Mouse (Mus musculus) left cerebral cortex, postnatal 36 days (tissue): ENCODE data around the gene Smc5. TPM values are rescaled to one million over a fixed set of nuclear protein-coding genes. Genes with fewer than 3 reads are reported as not detected.

ENCODE experiments used
- DNase-seq, 2 experiments: peaks; one replicate each; pipeline ENCODE4 v3.0.0; 2021 to 2022; ENCODE audit warnings: low spot score in 2 of 2, mixed read lengths in 1 of 2
- intact Hi-C: fragments of 180-260 bp; cut with DNase I; formaldehyde crosslinking; loops from one replicate; pipeline ENCODE4 v1.15.1; 2025
- total RNA-seq, 2 experiments: library from RNA; stranded (reverse); gene quantifications; 2 replicates each; pipeline ENCODE4 v1.2.3; 2021

The Smc5 gene
- total RNA-seq, 2 experiments from 2014 or later: 23.0 to 45.1 TPM

DNA sequence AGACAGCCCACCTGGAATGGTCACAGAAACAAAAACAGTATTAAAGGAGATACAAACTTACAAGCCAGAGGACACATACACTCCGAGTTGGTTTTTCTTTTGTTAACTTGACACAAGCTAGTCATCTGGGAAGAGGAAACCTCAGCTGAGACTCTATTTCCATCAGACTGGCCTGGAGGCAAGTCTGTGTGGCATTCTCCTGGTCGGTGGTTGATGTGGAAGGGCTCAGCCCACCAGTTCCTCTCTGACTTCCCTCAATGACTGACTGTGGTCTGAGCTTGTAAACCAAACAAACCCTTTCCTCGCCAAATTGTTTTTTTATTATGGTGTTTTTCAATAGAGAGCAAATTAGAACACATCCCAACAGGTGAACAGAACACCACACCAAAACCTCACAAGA, 80.6 kb downstream of the Smc5 start:
- no peak for DNase-seq
- intact Hi-C loops: no loop called here

DNA sequence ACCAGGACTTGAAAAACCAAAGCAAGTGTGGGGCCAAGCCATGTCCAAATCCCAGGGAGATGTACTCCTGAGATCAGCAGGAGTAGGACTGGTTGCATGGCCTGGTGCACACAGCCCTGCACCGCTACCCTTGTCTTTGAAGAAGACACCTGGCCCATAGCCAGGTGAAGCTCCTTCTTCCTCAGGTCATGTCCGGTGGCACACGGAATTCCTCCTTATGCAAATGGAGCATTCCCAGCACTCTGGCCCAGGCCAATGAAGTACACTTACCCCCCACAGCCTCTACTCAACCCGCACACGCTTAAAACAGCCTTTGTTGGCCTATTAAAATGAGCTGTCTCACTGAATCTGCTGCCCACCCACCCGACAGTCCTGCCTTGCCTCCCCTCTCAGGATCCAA, 82.2 kb downstream of the Smc5 start:
- no peak for DNase-seq
- intact Hi-C loops: no loop called here

DNA sequence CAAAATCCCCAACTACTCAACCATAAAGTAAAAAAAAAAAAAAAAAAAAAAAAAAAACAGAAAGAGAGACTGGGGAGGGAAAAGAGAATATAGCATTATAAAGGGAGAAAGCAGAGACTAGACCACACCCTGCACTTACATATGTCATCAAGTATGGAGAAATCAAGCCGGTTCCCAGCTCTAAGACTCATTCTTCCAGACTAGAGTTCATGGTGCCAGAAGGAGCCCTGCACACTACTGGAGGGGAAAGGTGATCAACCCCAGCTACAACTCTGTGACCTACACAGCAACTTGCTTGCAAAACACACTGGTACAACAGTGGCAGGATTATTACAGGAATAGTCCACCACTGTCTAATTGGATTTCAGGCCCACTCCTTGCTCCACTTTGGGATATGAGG, 84.0 kb downstream of the Smc5 start:
- intact Hi-C loops: no loop called here
- DNase-seq: no peak

DNA sequence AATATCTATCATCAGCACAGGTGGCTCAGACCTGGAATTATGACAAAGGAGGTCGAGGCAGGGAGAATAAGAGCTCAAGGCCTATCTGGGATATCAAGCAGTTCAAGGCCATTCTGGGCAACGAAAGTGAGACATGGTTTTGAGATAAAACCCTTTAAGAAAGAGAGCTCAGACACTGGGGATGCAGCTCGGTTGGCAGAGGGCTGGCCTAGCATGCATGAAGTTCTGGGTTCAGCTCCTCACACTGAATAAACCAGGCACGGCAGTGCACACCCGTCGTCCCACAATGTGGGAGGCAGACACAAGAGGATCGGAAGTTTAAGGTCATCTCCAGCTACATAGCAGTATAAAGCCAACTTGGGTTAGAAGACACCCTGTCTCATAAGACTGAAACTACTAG, 84.7 kb downstream of the Smc5 start:
- DNase-seq: no peak

DNA sequence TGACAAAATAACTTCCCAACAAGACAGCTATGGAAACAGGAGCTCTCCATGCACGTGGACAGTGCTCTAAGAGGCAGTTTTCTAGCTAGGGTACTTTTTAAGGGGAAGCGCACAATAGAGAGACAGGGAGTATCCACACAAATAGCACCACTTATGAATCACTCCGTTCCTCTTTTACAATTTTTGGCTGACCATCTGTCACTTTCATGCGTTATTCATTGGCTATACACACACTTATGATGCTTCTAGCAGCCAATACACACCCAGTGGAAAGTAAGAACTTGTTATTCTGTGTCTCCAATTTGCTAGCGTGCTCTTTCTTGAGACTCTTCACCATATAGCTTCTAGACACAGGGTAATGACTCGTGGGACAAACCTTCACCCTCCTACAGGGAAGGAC, 86.0 kb downstream of the Smc5 start:
- no peak for DNase-seq
- intact Hi-C loops: no loop called here

More for the DNA sequence above, 84.7 kb downstream of the Smc5 start:
- intact Hi-C loops: no loop called here

DNA sequence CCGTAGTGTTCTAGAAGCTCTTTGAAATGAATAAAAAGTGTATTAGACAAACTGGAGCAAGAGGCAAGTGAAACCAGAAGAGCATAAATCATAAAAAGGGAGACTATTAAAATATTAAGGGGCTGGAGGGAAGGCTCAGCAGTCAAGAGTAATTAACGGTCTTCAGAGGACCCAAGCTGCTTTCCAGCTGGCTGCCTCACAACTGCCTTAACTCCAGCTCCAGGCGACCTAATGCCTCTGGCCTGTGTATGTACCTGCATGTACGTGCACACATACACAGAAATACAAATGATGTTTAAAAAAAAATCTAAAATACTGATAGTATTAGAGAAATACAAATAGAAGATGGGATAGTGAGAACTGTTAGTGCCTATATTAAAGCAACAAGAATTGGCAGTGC, 89.6 kb downstream of the Smc5 start:
- DNase-seq: no peak
- intact Hi-C loops: no loop called here

DNA sequence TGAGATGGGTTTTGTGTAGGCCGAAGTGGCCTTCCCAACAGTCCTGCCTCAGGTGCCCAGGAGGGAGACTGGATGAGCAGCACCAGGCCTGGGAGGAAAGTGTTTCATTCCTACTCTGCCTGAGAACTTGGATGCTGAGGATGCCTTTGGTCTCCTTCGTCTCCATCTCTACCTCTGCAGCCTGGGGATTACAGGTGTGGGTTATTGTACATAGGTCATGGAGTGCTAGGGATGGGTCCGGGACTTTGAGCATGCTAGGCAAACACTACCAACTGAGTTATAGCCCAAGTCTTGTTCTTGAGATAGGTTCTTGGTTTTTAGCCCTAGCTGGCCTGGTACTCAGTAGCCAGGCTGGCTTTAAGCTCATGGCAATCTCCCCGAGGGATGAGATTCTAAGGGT, 90.2 kb downstream of the Smc5 start:
- intact Hi-C loops: no loop called here
- DNase-seq: no peak

DNA sequence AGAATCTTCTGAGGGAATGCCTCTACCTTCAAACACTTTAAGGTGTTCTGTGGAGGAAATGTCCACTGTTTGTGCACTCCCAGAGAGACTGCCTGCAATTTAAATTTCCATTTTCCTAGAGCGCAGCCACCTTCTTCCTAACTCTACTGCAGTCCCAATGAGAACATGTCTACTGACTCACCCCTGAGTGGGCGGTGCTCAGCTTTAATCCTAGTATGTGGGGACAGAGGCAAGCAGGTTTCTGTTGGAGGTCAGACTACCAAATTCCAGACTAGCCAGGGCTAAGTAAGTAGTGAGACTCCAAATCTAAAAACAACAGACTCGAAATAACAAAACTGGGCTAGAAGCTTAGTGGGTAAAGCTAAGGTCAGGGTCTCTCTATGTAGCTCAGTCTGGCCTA, 95.2 kb downstream of the Smc5 start:
- DNase-seq: no peak
- intact Hi-C loops: no loop called here

DNA sequence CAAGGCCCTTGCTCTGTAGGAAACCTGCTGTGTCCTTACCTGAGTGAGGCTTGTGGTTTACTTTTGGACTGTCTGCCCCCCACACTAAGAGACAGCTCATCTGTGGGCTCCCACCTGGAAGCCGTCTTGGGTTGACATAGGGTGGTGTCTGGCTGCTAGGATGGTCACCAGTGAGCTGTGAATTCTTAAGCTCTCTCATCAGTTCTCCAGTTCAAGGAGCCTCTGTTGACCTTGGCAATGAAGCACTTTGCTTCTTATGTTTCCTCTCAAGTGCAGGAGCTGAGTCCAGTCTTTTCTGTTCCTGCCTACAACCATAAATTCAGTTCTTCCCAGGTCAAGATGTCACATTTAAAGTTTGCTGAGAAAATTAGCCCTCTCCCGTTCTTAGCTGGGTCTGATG, 98.2 kb downstream of the Smc5 start:
- no peak for DNase-seq
- intact Hi-C loops: no loop called here

DNA sequence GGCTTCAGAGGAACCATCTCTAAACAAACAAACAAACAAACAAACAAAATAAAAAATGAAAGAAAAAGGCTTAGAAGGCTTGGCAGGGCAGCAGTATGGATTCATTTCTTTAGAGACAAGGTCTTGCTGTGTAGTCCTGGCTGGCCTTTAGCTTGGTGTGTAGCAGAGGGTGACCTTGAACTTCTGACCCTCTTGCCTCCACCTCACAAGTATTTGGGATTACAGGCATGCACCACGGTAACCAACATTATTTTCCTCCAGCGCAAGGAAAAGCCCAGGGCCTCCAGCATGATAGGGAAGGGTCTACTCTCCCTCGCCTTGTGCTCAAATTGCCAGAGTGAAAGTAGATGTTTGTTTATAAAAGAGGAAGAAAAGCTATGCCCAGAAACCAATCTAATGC, 98.6 kb downstream of the Smc5 start:
- no peak for DNase-seq
- intact Hi-C loops: no loop called here

DNA sequence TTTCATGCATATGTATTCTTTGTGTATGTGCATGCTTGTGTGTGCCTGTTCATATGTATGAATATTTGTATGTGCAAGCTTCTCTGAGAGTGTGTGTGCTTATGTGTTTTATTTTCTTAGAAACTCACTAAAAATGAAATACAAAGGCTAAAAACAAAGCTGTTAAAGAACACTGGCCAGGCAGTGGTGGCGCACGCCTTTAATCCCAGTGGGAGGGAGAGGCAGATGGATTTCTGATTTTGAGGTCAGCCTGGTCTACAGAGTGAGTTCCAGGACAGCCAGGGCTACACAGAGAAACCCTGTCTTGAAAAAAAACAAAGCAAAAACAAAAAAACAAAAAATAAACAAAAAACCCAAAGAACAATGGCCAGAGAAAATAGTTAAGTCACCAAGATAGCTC, 102.6 kb downstream of the Smc5 start:
- no peak for DNase-seq
- intact Hi-C loops: no loop called here

DNA sequence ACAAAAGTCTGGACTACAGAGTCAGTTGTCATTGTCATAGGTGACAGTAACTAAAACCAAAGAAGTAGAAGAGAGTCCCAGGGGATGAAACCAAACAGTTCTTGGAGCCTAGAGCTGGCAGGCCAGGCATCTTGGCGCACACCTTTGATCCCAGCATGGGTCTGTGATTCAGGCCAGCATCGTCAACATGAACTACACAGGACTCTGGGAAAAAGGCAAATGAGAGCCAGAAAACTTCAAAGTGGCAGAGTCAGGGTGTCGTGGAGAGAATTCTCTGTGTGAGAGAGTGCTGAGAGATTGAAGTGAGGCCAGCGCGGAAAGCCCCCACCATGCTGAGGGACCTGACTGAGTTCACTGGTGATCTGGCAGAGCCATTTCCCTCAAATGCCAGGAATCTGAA, 103.2 kb downstream of the Smc5 start:
- intact Hi-C loops: no loop called here
- DNase-seq: no peak

DNA sequence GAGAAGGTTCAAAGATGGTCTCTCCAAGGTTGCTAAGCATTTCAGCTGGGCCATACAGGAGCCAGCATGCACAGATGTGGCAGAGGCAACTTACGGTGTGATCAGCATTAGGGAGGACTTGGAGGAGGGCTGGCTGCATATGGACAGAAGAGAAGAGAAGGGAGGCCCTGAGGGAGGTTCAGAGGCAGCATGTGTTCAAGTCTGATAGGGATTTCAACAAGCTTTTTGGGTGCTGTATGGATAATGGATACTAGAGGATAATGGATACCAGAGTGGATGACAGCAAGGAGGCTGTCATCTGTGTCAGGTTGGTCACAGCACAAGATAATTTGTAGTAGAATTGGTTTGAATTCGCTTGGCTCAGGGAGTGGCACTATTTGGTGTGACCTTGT, 104.0 kb downstream of the Smc5 start:
- DNase-seq: no peak
- intact Hi-C loops: no loop called here

DNA sequence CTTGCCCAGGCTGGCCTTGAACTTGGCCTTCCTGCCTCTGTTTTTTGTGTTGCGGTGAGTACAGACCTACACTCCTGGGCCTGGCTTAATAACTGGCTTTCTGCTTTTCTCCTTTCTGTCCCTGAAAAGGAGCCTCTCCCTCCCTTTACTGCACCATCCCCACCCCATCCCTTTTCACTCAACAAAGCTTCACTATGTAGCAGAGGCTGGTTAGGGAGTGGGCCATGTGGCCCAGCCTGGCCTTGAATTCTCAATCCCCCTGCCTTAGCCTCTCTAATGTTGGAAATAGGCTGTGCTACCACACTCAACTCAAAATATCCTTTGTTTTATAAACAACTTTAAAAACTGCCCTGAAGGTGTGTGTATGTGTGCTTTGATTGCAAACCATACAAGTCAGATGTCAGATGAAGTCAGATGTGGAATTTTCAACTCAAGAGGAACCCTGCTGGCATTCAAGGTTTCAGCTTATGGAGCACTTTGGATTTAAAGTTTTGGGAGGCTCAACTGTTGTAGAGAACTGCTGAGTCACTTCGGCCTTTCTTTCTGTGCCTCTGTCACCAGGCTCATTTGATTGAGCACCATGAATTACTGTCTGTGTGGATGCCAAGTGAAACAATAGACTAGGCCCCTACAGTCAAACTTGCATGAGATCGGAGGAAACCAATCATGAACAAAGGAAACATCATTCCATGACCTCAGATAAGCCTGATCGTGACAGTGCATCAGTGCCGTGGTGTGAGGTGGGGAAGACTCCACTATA, 104.6 kb downstream of the Smc5 start:
- DNase-seq: no peak
- intact Hi-C loops: no loop called here

DNA sequence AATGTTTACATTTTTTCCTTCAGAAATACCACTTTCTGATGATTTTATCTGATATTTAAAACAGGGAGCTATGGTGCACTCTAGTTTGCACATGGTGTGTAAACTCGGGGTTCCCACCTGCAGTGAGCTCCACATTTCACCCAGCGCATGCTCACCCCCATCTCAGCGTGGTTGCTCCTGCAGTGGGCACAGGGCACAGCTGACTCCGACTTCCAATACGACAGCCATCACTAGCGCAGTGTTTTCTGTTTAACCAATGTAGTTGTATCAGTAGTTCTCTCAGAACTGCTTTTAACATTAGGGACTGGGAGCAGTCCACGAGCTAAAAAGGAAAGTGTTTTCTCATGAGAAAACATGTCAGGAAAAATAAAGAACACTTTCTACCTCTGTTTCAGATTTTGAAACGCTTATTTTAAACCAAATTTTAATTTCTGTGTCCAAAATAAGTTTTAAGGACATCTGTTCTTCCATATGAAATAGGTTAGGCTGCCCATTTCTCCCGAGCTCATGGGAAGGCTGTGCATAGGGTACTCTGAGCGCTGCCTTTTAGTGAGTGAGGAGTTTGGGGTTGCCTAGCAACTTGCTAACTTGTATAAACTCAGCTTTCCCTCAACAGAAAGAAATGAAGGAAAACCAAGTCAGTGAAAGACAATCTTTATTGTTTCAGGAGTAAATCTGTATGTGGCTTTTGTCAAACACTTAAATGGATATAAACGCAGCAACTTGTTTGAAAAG, 107.0 kb downstream of the Smc5 start:
- intact Hi-C loops: no loop called here
- no peak for DNase-seq

DNA sequence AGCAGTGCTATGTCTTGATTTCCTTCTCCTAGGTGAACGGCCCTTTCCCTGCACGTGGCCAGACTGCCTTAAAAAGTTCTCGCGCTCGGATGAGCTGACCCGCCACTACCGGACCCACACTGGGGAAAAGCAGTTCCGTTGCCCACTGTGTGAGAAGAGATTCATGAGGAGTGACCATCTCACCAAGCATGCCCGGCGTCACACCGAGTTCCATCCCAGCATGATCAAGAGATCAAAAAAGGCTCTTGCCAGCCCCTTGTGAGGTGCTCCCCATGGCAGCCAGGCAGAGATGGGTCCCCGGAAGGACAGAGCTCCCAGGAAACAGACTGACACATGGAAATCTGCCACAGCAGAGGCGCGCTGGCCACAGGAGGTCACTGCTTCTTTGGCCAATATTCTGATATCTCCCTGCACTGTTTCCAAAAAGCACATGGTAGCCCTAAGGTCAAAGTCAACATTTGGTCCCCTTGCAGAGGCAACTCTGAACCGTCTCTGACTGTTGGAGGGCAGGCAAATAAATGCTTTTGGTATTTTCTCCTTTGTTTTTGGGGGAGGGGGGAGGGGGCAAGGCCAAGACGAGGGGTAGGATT, 109.0 kb downstream of the Smc5 start:
- intact Hi-C loops: no loop called here
- DNase-seq: no peak

DNA sequence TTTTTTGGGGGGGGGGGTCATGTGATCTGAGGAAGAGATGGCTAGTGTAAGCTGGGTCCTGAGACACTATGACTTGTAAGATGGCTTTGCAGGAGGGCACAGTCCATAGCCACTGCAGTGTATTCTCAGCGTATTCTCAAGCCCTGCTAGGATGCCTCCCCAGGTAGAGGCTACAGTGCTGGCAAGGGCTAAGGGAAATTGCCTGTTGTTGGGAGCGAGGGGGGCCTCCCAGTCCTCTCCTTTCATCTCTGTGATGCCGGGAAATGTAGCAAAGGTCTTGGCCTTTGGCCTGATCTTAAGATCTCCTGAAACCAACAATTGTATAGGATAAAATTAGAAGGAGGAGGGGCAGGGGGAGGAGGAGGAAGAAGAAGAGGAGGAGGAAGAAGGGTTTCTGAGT, 110.3 kb downstream of the Smc5 start:
- intact Hi-C loops: no loop called here
- peak in 1 of 2 experiments; percentile 3 for DNase-seq

DNA sequence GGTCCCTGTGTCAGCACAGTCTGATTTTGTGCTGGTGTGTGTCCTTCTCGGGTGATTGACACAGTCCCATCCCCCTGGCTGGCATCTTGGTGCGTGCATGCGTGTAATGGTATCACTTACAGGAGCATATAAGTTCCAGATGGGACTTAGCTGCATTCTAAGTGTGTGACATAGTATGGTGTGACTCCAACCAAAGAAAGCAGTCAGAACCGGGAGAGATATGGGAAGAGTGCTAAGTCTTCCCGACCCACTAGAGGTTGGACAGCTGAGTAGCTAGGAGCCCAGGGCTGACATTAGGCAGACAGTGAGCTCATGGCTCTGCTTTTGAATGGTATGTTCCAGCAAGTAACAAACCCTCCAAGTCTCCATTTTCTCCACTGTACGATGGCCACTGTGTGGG, 110.8 kb downstream of the Smc5 start:
- intact Hi-C loops: no loop called here
- DNase-seq: no peak

DNA sequence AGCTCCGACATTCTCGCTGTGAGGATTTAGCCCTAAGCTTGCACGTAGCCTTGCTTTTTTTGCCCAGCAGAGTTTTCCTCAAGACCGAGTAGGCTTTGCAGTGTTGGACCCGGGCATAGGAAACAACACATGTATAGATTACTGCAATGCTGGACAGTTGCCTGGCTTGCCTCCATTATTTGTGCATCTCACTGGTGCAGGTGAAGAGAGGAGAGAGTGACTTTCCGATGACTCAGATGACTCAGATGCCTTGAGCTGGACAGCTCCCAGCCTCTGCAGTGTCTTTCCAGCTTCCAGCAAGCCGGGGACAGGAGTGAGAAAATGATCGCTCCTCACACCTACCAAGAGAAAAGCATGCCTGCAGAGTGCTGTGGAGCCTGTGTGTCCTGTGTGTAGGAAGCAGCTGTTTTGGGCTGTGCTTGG, 111.3 kb downstream of the Smc5 start:
- peak; percentile 70 to 72 for DNase-seq
- intact Hi-C loops: no loop called here

DNA sequence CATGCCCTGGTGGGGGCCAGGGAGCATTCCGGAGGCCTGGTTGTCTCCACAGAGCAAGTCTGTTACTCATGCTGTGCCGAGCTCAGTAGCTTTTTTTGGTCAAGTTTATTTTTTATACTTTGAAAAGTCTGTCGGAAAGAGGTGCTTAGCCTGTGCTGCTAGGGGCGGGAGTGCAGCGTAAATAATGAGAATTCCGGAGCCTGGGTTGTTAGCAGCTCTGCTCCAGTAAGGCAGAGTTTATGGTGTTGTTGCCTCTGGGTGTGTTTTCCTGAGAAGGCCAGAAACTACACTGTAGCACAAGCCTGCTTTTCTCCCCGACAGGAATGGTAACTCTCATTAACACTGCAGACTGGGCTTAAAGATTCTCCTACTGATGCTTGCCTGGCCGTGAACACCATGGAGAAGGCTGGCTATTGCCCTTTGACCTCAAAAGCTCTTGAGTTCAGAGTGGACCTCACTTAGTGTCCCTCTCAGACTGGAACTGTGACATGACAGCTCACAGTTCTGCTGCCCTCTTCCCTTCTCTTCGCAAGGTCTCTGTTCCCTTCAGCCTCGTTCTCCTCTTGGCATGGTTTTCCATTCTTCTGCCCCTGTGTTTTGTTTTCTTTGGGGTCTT, 113.8 kb downstream of the Smc5 start:
- no peak for DNase-seq
- intact Hi-C loops: no loop called here
